Mouse (Mus musculus): Measurements from ENCODE around the gene Xxylt1. TPM values are rescaled to one million over a fixed set of nuclear protein-coding genes. Genes with fewer than 3 reads are reported as not detected.

Xxylt1 gene
- total and polyA plus RNA-seq, 2 experiments from 2014 or later: 21.0 to 32.8 TPM

DNA sequence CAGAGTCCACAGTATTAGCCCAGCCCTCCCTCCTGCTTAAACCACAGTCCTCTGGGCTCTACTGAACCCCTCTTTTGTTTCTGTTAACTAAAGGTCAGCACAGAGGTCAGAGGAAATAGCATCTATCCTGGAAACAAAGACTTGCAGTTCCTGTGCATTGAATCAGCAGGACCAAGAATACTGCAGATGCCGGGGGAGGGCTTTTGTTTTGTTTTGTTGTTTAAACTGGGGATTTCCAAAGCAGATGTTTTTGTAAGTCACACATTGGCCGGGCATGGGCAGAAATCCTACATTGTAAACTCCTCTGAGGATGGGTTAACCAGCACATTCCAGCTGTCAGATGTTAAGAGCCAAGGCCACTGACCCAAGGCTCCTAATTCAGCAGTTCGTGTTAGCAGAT, 141.3 kb downstream of the Xxylt1 start:
- WGBS: 18% methylated on average over 3 of the region's 3 CpGs

DNA sequence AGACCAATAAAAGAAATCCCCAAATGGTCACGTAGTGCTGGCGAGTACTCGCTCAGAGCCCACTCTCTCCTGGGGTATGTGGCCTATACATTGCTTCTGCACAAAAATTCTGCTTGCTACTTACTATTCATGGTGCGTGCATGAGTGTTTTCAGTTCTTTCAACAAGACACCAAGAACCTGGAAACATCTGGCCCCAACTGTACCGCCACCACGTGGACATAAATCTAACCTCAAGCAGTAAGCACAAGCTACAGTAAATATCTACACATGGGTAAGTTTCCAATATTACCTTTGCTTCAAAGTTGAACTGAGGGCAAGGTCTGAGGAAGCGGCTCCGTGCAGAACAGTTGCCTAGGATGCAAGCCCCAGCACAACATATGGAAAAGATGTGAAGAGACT, 142.0 kb downstream of the Xxylt1 start:
- ATAC-seq: no peak
- H3K4me2 ChIP-seq (ENCODE audit: low read depth, low read length): no peak overlapping the region
- peak; percentile 40 for DNase-seq (ENCODE audit: low spot score)
- H3K27ac ChIP-seq: no peak overlapping the region
- no peaks in the 10 kb centered on the region for H3K27me3 ChIP-seq (ENCODE audit: insufficient read depth, low read length)
- no peaks in the 10 kb centered on the region for H3K36me3 ChIP-seq (ENCODE audit: insufficient read depth, low read length)
- H3K9me3 ChIP-seq (ENCODE audit: low read length): no peaks in the 10 kb centered on the region
- peak; percentile 48 for TF ChIP-seq CTCF (IDR thresholded peaks at IDR 0.05; ENCODE audit: low read depth)
- 0 out of 2 replicates have a peak, but pooled peaks cover 3% of the 10 kb centered on the region for H3K4me1 ChIP-seq (ENCODE audit: insufficient read depth, low read length)
- no peak overlapping the region for H3K4me3 ChIP-seq (ENCODE audit: low read length)
- no peak overlapping the region for H3K9ac ChIP-seq (replicated peaks; ENCODE audit: low read length)
- 78% methylated on average over 8 of the region's 8 CpGs for WGBS

More for the DNA sequence above, 141.3 kb downstream of the Xxylt1 start:
- no peak for ATAC-seq
- Histone ChIP-seq H3K36me3 (ENCODE audit: insufficient read depth, low read length) (no peaks in the 10 kb centered on the region), H3K4me3 (ENCODE audit: low read length) (no peak overlapping the region), H3K27me3 (ENCODE audit: insufficient read depth, low read length) (no peaks in the 10 kb centered on the region), H3K4me2 (ENCODE audit: low read depth, low read length) (no peak overlapping the region), H3K27ac (no peak overlapping the region), H3K9me3 (ENCODE audit: low read length) (no peaks in the 10 kb centered on the region), H3K9ac (replicated peaks; ENCODE audit: low read length) (no peak overlapping the region), H3K4me1 (ENCODE audit: insufficient read depth, low read length) (0 out of 2 replicates have a peak, but pooled peaks cover 3% of the 10 kb centered on the region)
- no peak for TF ChIP-seq CTCF (IDR thresholded peaks at IDR 0.05; ENCODE audit: low read depth)
- DNase-seq (ENCODE audit: low spot score): no peak

DNA sequence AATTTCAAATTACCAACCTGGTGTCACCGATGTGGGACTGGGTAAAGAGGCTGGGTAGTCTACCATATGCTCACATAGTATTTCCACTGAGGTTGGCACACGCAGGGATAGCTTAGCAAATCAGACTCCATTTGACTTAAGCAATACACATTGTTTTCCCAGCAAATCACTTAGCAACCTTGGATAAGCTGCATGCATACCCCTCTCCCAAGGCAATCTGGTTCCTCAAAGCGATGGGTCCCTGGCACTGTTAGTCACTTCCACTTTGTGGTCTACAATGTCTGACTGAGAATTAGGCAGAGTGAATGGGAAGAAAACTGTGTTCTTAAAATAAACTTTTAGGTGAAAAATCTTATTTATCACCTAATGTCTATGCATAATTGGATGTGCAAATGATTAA, 142.6 kb downstream of the Xxylt1 start:
- H3K4me2 ChIP-seq (ENCODE audit: low read depth, low read length): no peak overlapping the region
- 0 out of 2 replicates have a peak, but pooled peaks cover 3% of the 10 kb centered on the region for H3K4me1 ChIP-seq (ENCODE audit: insufficient read depth, low read length)
- WGBS: 60% methylated on average over 3 of the region's 3 CpGs
- no peaks in the 10 kb centered on the region for H3K9me3 ChIP-seq (ENCODE audit: low read length)
- DNase-seq (ENCODE audit: low spot score) (no peak), ATAC-seq (no peak)
- no peak overlapping the region for H3K4me3 ChIP-seq (ENCODE audit: low read length)
- TF ChIP-seq CTCF (IDR thresholded peaks at IDR 0.05; ENCODE audit: low read depth): no peak
- H3K9ac ChIP-seq (replicated peaks; ENCODE audit: low read length): no peak overlapping the region
- H3K27me3 ChIP-seq (ENCODE audit: insufficient read depth, low read length): no peaks in the 10 kb centered on the region
- no peaks in the 10 kb centered on the region for H3K36me3 ChIP-seq (ENCODE audit: insufficient read depth, low read length)
- H3K27ac ChIP-seq: no peak overlapping the region

DNA sequence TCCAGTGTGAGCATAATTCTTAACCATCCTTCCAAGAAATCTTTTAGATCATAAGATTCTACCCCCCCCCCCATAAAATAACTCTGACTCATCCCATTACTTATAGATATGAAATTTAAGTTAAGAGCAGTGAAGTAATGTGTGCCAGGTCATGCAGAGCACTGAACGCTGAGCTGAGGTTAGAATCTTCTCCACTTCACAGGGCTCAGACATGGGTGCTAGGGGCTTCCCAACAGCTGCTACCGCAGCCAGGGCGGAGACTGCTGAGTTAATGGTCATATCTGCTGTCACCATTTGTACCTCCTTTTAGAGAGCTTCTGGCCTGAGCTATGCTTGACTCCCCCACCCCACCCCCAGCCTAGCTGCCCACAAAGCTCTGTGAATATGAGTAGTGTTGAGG, 143.6 kb downstream of the Xxylt1 start:
- WGBS: 87% methylated on average over 3 of the region's 3 CpGs

DNA sequence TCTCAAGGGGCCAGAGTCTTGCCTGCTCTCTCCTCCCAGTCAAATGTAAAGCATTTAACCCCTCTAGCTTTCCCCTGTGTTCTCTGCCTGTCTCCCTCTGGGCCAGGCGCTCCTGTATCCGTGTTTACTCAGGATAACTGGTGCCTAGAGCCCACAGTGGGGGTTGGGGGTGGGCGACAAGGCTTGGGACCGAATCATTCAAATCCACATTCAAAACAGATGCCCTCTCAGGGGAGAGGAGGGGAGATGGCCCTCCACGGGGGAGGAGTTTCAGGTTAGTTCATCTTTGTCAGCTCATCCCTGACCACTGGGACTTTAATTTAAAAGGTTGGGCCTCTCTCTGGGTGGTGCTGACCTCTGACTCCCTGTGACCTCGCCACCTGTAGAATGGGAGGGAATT, 144.8 kb downstream of the Xxylt1 start:
- H3K4me2 ChIP-seq (ENCODE audit: low read depth, low read length): no peak overlapping the region
- no peak overlapping the region for H3K27ac ChIP-seq
- no peak overlapping the region for H3K9ac ChIP-seq (replicated peaks; ENCODE audit: low read length)
- H3K4me3 ChIP-seq (ENCODE audit: low read length): no peak overlapping the region
- no peaks in the 10 kb centered on the region for H3K27me3 ChIP-seq (ENCODE audit: insufficient read depth, low read length)
- no peak for DNase-seq (ENCODE audit: low spot score)
- ATAC-seq: no peak
- no peak for TF ChIP-seq CTCF (IDR thresholded peaks at IDR 0.05; ENCODE audit: low read depth)
- H3K4me1 ChIP-seq (ENCODE audit: insufficient read depth, low read length): 0 out of 2 replicates have a peak, but pooled peaks cover 3% of the 10 kb centered on the region
- H3K36me3 ChIP-seq (ENCODE audit: insufficient read depth, low read length): no peaks in the 10 kb centered on the region
- 47% methylated on average over 6 of the region's 6 CpGs for WGBS
- H3K9me3 ChIP-seq (ENCODE audit: low read length): no peaks in the 10 kb centered on the region

More for the DNA sequence above, 143.6 kb downstream of the Xxylt1 start:
- Histone ChIP-seq H3K4me1 (ENCODE audit: insufficient read depth, low read length) (0 out of 2 replicates have a peak, but pooled peaks cover 3% of the 10 kb centered on the region), H3K9me3 (ENCODE audit: low read length) (no peaks in the 10 kb centered on the region), H3K9ac (replicated peaks; ENCODE audit: low read length) (no peak overlapping the region), H3K4me2 (ENCODE audit: low read depth, low read length) (no peak overlapping the region), H3K27me3 (ENCODE audit: insufficient read depth, low read length) (no peaks in the 10 kb centered on the region), H3K27ac (no peak overlapping the region), H3K36me3 (ENCODE audit: insufficient read depth, low read length) (no peaks in the 10 kb centered on the region), H3K4me3 (ENCODE audit: low read length) (no peak overlapping the region)
- DNase-seq (ENCODE audit: low spot score): no peak
- TF ChIP-seq CTCF (IDR thresholded peaks at IDR 0.05; ENCODE audit: low read depth): no peak
- ATAC-seq: no peak

DNA sequence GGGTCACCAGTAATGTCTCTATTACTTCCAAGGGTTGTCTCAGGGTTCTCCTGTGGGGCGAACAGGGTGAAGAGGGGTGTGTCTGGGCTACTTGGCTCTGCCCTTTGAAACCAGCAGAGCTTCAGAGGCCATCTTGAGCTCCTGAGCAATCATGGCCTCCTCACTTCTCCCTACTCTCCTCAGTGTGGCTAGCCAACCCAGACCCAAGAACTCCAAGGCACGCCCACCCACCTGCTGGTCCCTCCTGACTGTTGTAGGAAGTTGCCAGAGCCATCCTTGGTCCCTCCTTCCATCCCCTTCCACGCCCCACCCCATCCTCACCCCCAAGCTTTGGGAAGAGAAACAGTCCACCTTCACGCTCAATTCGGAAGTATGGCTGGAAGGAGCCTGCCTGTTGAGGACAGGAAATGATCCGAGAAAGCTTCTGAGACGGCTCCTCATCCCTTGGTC, 145.2 kb downstream of the Xxylt1 start:
- TF ChIP-seq CTCF (IDR thresholded peaks at IDR 0.05; ENCODE audit: low read depth): no peak
- H3K36me3 ChIP-seq (ENCODE audit: insufficient read depth, low read length): no peaks in the 10 kb centered on the region
- H3K4me1 ChIP-seq (ENCODE audit: insufficient read depth, low read length): 0 out of 2 replicates have a peak, but pooled peaks cover 3% of the 10 kb centered on the region
- no peak overlapping the region for H3K9ac ChIP-seq (replicated peaks; ENCODE audit: low read length)
- H3K9me3 ChIP-seq (ENCODE audit: low read length): no peaks in the 10 kb centered on the region
- H3K4me3 ChIP-seq (ENCODE audit: low read length): no peak overlapping the region
- H3K27ac ChIP-seq: no peak overlapping the region
- DNase-seq (ENCODE audit: low spot score) (no peak), ATAC-seq (no peak)
- 78% methylated on average over 7 of the region's 7 CpGs for WGBS
- H3K4me2 ChIP-seq (ENCODE audit: low read depth, low read length): no peak overlapping the region
- no peaks in the 10 kb centered on the region for H3K27me3 ChIP-seq (ENCODE audit: insufficient read depth, low read length)

DNA sequence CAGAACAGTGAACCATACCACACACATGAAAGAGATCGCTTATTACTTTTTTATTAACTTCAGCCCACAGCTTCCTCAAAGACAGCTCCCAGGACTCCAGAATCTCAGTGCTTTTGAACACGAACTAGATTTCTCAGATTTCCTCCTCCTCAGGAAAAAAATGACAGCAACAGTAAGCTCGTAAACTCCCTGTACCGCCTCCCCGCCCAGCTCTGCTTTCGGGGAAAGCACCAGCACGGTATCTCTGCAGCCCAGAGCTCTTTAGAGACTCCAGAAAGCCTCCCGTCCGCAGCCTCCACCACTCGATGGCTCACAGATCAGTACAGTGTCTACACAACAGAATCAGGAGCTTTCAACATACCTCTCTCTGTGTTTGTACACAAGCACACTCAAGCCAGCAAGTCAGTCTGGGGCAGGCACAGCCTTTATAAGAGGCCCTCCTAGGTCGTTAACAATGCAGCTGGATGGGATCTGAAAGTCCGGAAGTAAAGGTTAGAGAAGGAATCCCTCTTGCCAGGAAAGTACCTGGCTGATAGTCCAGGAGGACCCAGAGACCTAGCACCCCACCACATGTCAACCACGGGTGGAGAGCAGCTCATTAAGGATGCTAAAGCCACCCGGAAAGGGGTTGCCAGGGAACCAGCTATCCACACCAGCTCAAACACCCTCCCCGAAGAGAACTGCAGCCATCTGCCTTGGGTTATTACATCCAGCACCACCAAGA, 146.1 kb downstream of the Xxylt1 start:
- no peak overlapping the region for H3K4me2 ChIP-seq (ENCODE audit: low read depth, low read length)
- no peak overlapping the region for H3K4me3 ChIP-seq (ENCODE audit: low read length)
- no peaks in the 10 kb centered on the region for H3K36me3 ChIP-seq (ENCODE audit: insufficient read depth, low read length)
- H3K4me1 ChIP-seq (ENCODE audit: insufficient read depth, low read length): 0 out of 2 replicates have a peak, but pooled peaks cover 3% of the 10 kb centered on the region
- no peaks in the 10 kb centered on the region; the same call in 1 of the 2 replicates for H3K9me3 ChIP-seq (ENCODE audit: low read length)
- no peak overlapping the region for H3K27ac ChIP-seq
- 55% methylated on average over 15 of the region's 15 CpGs for WGBS
- no peak for DNase-seq (ENCODE audit: low spot score)
- no peaks in the 10 kb centered on the region for H3K27me3 ChIP-seq (ENCODE audit: insufficient read depth, low read length)
- H3K9ac ChIP-seq (replicated peaks; ENCODE audit: low read length): no peak overlapping the region
- ATAC-seq: no peak
- no peak for TF ChIP-seq CTCF (IDR thresholded peaks at IDR 0.05; ENCODE audit: low read depth)
